Mouse (Mus musculus) left cerebral cortex, postnatal 14 days (tissue): ENCODE measurements around the gene Cacng2. TPM values are rescaled to one million over a fixed set of nuclear protein-coding genes. Genes with fewer than 3 reads are reported as not detected.
A peak's percentile ranks its signal among the peaks of the same experiment; 100 is the strongest.

Experiments used
- DNase-seq, 2 experiments: peaks; one replicate each; pipeline ENCODE4 v3.0.0; 2021 to 2022; ENCODE audit warnings: low spot score in 2 of 2, mixed read lengths in 1 of 2
- intact Hi-C: fragments of 180-260 bp; cut with DNase I; formaldehyde crosslinking; loops from one replicate; pipeline ENCODE4 v1.15.1; 2025
- total RNA-seq, 2 experiments: library from RNA; stranded (reverse); gene quantifications; 2 replicates each; pipeline ENCODE4 v1.2.3; 2021

Gene Cacng2
- total RNA-seq, 2 experiments from 2014 or later: 60.5 to 68.7 TPM

GRCm38 (mm10) chr15:77965117-77965528 lies 154.7 kb downstream of the Cacng2 start:
- intact Hi-C loops: no loop called here
- no peak for DNase-seq

- no peak for DNase-seq
- intact Hi-C loops: no loop called here
Observed at GRCm38 (mm10) chr15:77962447-77962846, 157.4 kb downstream of the Cacng2 start.

GRCm38 (mm10) chr15:77960693-77961092 lies 159.1 kb downstream of the Cacng2 start:
- intact Hi-C loops: no loop called here
- DNase-seq: no peak

GRCm38 (mm10) chr15:77958071-77958470 lies 161.8 kb downstream of the Cacng2 start:
- no peak for DNase-seq
- intact Hi-C loops: no loop called here

GRCm38 (mm10) chr15:77957625-77958024 lies 162.2 kb downstream of the Cacng2 start:
- intact Hi-C loops: no loop called here
- DNase-seq: no peak

- intact Hi-C loops: no loop called here
- DNase-seq: peak; percentile 86 to 94
Observed at GRCm38 (mm10) chr15:77956404-77956901, 163.4 kb downstream of the Cacng2 start, which contains the start of gene Foxred2. Foxred2 (minus strand) TSS chr15:77956722.

GRCm38 (mm10) chr15:77955440-77956403 lies 164.1 kb downstream of the Cacng2 start:
- DNase-seq: no peak
- intact Hi-C loops: no loop called here

GRCm38 (mm10) chr15:77954362-77954761 lies 165.5 kb downstream of the Cacng2 start:
- DNase-seq: no peak
- intact Hi-C loops: no loop called here

GRCm38 (mm10) chr15:77952921-77953320 lies 166.9 kb downstream of the Cacng2 start:
- intact Hi-C loops: no loop called here
- DNase-seq: no peak

- intact Hi-C loops: no loop called here
- no peak for DNase-seq
Observed at GRCm38 (mm10) chr15:77949061-77949460, 170.8 kb downstream of the Cacng2 start.

GRCm38 (mm10) chr15:77945711-77946110 lies 174.1 kb downstream of the Cacng2 start:
- intact Hi-C loops: no loop called here
- DNase-seq: peak in 1 of 2 experiments; percentile 45

Other genes starting within 250 kb of the Cacng2 start
- gene Txn2, start 191.0 kb downstream of the Cacng2 start, total RNA-seq: 100 to 1,000 TPM; 121 to 124 TPM
- 10 to 100 TPM; 13.2 to 13.7 TPM for gene Foxred2, start 163.3 kb downstream of the Cacng2 start, total RNA-seq
- 100 to 1,000 TPM; 101 to 117 TPM for gene Eif3d, start 149.2 kb downstream of the Cacng2 start, total RNA-seq
- gene Ift27, start 54.1 kb upstream of the Cacng2 start, total RNA-seq: 10 to 100 TPM; 35.4 to 42.3 TPM
- gene Pvalb, start 86.4 kb upstream of the Cacng2 start, total RNA-seq: 10 to 100 TPM; 39.1 to 46.5 TPM
- 1 to 10 TPM; 1.2 to 1.3 TPM for gene Ncf4, start 124.8 kb upstream of the Cacng2 start, total RNA-seq
- gene Csf2rb2, start 185.7 kb upstream of the Cacng2 start, total RNA-seq: under 1 TPM; 0.64 to 0.72 TPM
- gene Csf2rb, start 205.7 kb upstream of the Cacng2 start, total RNA-seq: 1 to 10 TPM; 1.5 to 1.7 TPM